Mouse (Mus musculus): ENCODE data around the gene Edc3.
A peak's percentile ranks its signal among the peaks of the same experiment; 100 is the strongest.

Edc3 gene

GRCm38 (mm10) chr9:57708068-57708719, at the start of gene Edc3:
Gene Edc3, plus strand, starts transcription at chr9:57708540.
- peak; percentile 73 for DNase-seq (ENCODE audit: low spot score)

DNA sequence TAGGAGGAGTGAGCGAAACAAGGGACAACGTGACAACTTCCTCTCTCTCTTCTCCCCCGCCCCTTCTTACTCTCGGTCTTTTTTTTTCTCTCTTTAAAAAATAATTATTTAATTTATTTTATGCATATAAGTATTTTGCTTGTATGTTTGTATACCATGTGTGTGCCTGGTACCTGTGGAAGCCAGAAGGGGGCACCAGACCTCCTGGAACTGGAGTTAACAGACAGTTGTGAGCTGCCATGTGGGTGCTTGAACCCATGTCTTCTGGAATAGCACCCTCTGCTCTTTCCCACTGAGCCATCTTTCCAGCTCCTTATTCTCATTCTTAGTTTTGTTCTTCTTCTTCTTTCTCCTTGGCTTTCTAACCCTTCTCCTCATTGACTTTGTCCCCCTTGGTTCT, 49.4 kb upstream of the Edc3 start:
- DNase-seq (ENCODE audit: low spot score) = no peak

GRCm38 (mm10) chr9:57659774-57660173, 48.6 kb upstream of the Edc3 start:
- DNase-seq (ENCODE audit: low spot score) = no peak

DNA sequence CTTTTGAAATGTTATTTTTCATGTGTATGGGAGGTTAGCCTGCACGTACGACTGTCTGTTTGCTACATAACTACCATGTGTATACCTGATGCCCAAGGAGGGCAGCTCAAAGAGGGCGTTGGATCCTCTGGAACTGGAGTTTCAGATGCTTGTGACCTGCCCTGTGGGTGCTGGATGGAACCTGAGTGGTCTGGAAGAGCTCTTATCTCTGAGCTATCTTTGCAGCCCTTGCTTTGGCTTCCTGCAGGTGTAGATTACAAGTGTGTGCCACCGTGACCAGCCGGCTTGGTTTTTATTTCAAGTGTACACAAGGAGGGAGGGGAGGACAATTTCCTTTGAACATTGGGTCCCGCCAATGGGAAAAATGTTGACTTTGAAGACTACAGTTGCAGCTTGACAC, 47.8 kb upstream of the Edc3 start:
- no peak for DNase-seq (ENCODE audit: low spot score)

- DNase-seq (ENCODE audit: low spot score) = no peak
Measured at GRCm38 (mm10) chr9:57661552-57661951, 46.8 kb upstream of the Edc3 start.

GRCm38 (mm10) chr9:57664616-57665015, 43.7 kb upstream of the Edc3 start:
- no peak for DNase-seq (ENCODE audit: low spot score)

DNA sequence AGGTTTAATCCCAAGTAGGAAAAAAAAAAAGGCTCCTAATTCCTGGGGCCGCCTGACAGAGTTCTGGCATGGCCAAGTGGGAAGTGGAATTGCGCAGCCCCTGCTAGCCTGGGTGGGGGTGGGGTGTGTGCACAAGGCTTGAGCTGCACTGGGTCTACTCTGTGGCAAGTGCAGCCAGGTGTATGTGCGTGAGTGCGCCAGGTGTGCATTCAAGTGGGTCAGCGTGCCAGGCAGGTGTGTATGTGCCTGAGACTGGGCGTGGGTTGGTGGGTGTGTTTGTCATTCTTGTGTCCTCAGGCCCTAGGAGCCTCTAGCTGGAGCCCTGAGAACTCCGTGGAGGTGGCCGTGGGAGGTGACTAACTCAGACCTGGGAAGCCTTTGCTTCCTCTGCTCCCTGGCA, 41.8 kb upstream of the Edc3 start:
- no peak for DNase-seq (ENCODE audit: low spot score)

DNA sequence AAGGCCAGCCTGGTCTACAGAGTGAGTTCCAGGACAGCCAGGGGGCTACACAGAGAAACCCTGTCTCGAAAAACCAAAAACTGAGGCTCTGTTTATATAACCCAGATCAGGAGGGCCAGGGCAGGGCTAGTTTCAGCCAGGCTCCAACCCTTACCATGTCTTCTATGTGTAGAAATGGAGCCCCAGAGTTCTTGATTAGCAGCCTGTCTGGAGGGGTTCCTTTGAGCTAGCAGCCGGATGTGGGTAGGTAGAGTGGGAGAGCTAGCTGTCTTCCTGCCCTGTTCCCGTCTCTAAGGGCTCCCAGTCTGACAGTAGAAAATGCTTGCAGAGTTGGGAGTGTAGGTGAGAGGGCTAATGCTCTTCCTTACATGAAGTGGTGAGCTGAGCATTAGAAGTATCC, 41.2 kb upstream of the Edc3 start:
- no peak for DNase-seq (ENCODE audit: low spot score)

DNA sequence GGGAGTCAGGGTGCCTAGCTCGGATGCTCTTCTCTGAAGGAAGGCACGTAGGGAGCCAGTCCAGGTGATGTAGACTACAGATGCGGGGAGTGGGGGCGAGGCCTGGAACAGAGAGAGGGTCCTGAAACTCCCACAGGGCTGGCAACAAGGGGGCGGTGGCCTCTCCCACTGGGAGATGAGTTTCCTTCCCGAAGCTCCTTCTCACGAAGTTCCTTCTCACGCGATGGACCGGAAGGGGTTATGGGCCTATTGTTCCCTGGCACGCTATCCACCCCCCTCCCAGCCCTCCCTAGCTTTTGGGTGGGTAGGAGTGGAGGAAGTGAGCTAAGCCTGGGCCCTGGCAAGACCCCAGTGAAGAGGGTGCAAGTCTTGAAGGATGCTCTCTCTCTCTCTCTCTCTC, 40.5 kb upstream of the Edc3 start:
- DNase-seq (ENCODE audit: low spot score) = no peak

- no peak for DNase-seq (ENCODE audit: low spot score)
Measured at GRCm38 (mm10) chr9:57668277-57668676, 40.1 kb upstream of the Edc3 start.

DNA sequence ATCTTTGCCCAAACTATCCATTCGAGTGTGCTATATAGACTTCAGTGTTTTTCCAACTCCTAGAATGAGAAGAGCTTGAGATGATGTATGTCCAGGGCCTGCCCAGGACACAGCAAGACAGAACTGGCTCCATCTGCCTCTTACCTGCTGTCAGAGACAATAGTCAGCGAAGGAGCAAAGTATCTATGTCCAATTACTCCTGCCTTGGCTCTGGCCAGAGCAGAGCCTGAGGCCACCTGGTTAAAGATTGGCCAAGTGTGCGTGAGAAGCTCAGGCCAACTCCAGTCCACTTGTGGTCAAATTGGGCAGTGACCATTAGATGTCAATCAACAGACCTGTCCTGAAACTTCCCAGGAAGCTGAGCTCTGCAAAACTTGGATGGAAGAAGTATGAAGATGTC, 38.8 kb upstream of the Edc3 start:
- DNase-seq (ENCODE audit: low spot score) = no peak

DNA sequence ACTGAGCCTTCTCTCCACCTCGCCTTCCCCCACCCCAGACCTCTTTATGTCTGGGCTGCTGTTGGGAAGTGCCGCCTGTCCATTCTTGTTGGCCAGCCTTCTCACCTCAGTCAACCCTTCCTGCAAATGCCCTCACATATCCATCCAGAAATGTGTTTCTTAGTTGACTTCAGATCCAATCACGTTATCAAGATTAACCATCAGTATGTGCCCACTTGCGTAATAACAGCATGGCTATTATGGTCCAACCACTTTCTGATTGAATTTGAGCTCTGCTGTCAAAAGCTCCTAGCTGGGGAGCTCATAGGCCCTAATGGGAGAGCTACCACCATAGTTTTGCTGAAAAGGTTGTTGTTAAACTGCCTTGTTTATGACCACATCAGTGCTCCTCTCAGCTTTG, 37.3 kb upstream of the Edc3 start:
- no peak for DNase-seq (ENCODE audit: low spot score)

DNA sequence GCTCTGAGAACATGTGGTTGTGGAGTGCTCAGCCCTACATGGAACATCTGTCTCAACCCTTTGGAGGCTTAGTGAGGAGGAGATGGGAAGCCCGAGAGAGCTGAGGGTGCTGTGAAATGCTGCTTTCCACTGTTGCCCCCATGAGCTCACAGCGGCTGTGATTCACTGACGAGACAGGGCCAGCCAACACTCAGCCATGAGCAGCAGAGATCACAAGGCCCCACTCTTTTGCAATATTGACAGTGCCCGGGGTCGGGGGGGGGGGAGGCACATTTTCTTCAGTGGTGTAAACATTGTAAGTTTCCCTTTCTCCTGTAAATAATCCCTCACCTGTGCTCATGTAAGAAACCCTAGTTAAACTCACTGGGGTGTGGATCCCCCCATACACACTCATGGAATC, 36.8 kb upstream of the Edc3 start:
- no peak for DNase-seq (ENCODE audit: low spot score)

- DNase-seq (ENCODE audit: low spot score) = no peak
Measured at GRCm38 (mm10) chr9:57681411-57681810, 26.9 kb upstream of the Edc3 start.

GRCm38 (mm10) chr9:57683520-57683919, 24.8 kb upstream of the Edc3 start, which contains the start of gene Cyp1a2:
Gene Cyp1a2, minus strand, starts transcription at chr9:57683703.
- no peak for DNase-seq (ENCODE audit: low spot score)

DNA sequence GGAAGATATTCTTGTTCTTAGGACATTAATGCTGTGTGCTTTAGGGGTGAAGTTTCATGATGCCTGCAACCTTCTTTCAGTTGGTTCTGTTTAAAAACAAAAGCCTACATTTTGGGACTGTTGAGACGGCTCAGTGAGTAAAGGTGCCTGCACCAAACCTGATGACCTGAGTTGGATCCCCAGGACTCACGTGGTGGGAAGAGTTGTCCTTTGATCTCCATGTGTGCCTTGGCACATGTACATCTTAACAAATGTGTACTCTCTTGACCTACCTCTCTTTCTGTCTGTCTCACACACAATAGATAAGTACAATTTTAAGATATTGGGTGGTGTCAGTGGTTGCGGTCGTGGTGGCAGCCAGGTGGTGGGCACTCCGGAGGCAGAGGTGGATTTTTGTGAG, 22.3 kb upstream of the Edc3 start:
- DNase-seq (ENCODE audit: low spot score) = no peak

- DNase-seq (ENCODE audit: low spot score) = no peak
Measured at GRCm38 (mm10) chr9:57687751-57688150, 20.6 kb upstream of the Edc3 start, which contains the start of gene Cyp1a1. Gene Cyp1a1, plus strand, starts transcription at chr9:57687928.

- no peak for DNase-seq (ENCODE audit: low spot score)
Measured at GRCm38 (mm10) chr9:57688158-57688557, 20.2 kb upstream of the Edc3 start.

DNA sequence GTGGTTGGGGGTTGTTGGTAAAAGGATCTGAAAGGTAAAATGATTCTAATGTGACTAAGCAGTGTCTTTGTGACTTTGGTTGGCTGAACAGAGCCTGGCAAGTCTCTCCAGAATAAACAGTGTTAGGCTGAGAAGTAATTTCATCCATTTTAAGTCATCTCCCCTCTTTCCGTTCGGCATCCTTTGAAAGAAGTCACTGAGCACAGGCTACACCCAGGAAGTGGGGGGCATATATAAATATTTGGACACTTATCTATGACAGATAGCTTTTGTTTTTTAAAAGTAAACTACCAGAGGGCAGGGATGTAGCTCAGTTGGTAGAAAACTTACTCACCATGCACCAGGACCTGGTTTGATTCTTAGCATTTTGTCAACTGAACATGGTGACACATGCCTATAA, 19.7 kb upstream of the Edc3 start:
- DNase-seq (ENCODE audit: low spot score) = no peak

GRCm38 (mm10) chr9:57694108-57694507, 14.2 kb upstream of the Edc3 start:
- no peak for DNase-seq (ENCODE audit: low spot score)

- DNase-seq (ENCODE audit: low spot score) = no peak
Measured at GRCm38 (mm10) chr9:57696380-57697285, 11.7 kb upstream of the Edc3 start.

DNA sequence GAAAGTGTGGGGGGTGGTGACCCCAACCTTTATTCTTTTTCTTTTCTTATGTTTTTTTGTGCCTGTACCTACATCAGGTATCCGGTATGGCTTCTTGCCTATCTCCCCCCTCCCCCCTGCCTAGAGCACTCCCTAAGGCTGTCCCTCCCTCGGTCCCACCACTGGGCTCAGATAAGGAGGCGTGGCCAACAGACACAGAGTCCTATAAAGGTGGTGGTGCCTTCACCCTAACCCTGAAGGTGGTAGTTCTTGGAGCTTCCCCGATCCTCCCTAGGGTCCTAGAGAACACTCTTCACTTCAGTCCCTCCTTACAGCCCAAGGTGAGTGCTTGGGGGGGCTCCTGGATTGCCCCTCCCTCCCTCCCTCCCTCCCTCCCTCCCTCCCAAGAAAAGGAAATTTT, 11.0 kb upstream of the Edc3 start:
- no peak for DNase-seq (ENCODE audit: low spot score)

DNA sequence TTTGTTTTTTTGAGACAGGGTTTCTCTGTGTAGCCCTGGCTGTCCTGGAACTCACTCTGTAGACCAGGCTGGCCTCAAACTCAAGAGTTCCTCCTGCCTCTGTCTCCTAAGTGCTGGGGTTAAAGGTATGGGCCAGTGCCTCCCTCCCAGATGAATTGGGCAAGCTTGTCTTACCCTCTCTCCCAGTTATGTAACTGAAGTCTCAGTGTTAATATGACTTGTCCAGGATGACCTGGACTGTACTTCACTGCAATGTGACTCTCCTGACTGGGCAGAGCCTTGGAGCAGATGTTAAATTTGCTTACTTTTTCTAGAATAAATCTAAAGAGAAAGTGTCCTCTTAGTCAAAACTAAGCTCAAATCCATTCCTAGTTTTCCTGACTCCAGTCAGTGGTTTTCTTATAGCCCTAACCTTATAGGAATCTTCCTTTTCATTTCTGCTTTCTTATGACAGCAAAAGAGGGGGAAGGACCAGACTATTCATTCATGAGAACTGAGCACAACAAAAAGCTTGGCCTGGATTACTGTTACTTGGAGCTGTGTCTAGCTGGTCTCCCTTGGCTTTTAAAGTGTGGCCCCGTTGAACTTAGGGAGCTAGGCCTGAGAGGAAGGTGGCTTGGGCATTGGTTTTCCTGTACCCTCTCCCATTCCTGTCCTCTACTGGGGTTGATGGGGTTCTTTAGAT, 9.7 kb upstream of the Edc3 start:
- DNase-seq (ENCODE audit: low spot score) = no peak

Data from ovary, postnatal 10 days (tissue).